Mouse (Mus musculus): ENCODE results near the gene Cep72.

GRCm38 (mm10) chr13:73991267-73991666, 70.8 kb downstream of the Cep72 start:
- no peak for TF ChIP-seq USF1 (IDR thresholded peaks at IDR 0.05; ENCODE audit: low read depth, low read length)
- no peak for TF ChIP-seq CHD2 (IDR thresholded peaks at IDR 0.05; ENCODE audit: low read length)
- no peak for TF ChIP-seq POLR2A (IDR thresholded peaks at IDR 0.05; ENCODE audit: low read depth, low read length)
- no peak for TF ChIP-seq EP300 (IDR thresholded peaks at IDR 0.05; ENCODE audit: low read length)
- TF ChIP-seq USF2 (conservative IDR thresholded peaks at IDR 0.05; ENCODE audit: low read depth, low read length): no peak
- no peak for TF ChIP-seq CHD1 (IDR thresholded peaks at IDR 0.05; ENCODE audit: low read depth, low read length)
- no peak for TF ChIP-seq CTCF (conservative IDR thresholded peaks at IDR 0.05 in 1 of 2, IDR thresholded peaks at IDR 0.05 in 1 of 2; ENCODE audit: low read depth in 2 of 2, low read length in 2 of 2)
- TF ChIP-seq RAD21 (IDR thresholded peaks at IDR 0.05; ENCODE audit: low read depth, low read length): no peak
- TF ChIP-seq BHLHE40 (IDR thresholded peaks at IDR 0.05; ENCODE audit: low read depth, low read length): no peak
- no peak for TF ChIP-seq MXI1 (IDR thresholded peaks at IDR 0.05; ENCODE audit: low read depth, low read length)
- no peak for TF ChIP-seq ZNF384 (IDR thresholded peaks at IDR 0.05; ENCODE audit: low read depth, low read length)
- no peak for TF ChIP-seq PAX5 (IDR thresholded peaks at IDR 0.05; ENCODE audit: low read length)
- TF ChIP-seq ZC3H11A (IDR thresholded peaks at IDR 0.05; ENCODE audit: low read depth, low read length): no peak
